Mouse (Mus musculus): ENCODE measurements around the gene Gpsm3.

The Gpsm3 gene

DNA sequence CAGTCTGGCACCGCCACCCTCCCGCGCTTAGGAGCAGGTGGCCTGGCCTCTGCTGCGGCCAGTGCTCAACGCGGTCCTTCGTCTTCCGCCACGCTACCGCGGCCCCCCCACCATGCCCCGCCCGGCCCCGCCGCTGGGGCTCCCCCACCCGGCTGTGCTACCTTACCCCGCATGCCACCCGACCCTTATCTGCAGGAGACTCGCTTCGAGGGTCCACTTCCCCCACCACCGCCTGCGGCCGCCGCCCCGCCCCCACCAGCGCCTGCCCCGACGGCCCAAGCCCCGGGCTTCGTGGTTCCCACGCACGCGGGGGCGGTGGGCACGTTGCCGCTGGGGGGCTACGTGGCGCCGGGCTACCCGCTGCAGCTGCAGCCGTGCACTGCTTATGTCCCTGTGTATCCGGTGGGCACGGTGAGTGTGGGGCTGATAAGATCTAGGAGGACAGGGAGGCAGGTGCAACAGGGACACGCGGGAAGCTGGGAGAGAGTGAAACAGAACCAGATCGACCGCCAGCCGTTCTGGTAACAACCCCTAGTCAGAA is 41.2 kb downstream of the Gpsm3 start:
- no peak for DNase-seq

DNA sequence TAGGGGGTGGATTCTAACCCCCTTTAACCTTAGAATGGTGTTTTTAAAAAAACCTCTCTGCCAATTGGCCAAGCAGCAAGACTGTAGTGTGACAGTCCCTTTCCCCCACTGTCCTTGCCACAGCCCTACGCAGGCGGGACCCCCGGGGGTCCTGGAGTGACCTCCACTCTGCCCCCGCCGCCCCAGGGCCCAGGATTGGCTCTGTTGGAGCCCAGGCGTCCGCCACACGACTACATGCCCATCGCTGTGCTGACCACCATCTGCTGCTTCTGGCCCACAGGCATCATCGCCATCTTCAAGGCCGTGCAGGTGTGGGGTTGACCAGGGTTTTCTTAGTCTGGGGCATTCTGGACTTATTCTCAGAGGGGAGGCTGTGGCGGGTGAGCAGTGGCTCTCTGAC is 42.0 kb downstream of the Gpsm3 start:
- DNase-seq, result no peak

- DNase-seq, result peak; percentile 91
Observed at GRCm38 (mm10) chr17:34632261-34632691, 42.7 kb downstream of the Gpsm3 start.

GRCm38 (mm10) chr17:34635671-34636070 is 46.1 kb downstream of the Gpsm3 start:
- no peak for DNase-seq

DNA sequence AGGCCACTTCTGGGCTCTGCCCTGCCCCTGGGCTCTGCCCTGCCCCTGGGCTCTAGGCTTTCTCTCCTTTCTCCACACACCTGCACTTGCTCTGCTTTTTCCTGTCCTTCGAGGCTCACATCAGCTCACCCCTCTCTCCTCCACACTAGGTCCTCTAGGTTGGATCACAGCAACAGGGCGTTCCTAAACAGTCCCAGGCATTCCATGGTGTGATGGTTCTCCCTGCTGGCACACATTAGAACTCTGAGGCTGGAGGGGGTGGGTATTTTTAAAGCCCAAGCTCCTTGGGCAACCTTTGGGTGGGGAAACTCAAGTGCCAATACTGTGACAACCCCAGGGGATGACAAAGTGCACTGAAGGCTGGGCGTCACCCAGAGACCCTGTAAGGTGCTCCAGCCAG is 47.9 kb downstream of the Gpsm3 start:
- DNase-seq, result no peak

GRCm38 (mm10) chr17:34639461-34640255 is 50.1 kb downstream of the Gpsm3 start:
- no peak for DNase-seq

GRCm38 (mm10) chr17:34640778-34641601 is 51.4 kb downstream of the Gpsm3 start:
- no peak for DNase-seq

Data from lung, adult 18-20 months (tissue).